Comparison of ENCODE assay signal across 15 mouse cellular contexts in genomic region chr7:24504868-24505267, GRCm38 (mm10). TPM values are rescaled to one million over a fixed set of nuclear protein-coding genes. Genes with fewer than 3 reads are reported as not detected.
DNase-seq lines count a peak whose midpoint lies in the region; ATAC-seq and TF ChIP-seq lines count a peak whose summit lies in the region.
"Had no signal": no experiment of that assay in that cellular context is flagged by ENCODE, and none has a peak within 500 bp of the region (broad histone marks: within the 10 kb centered on the region; RNA-seq: fewer than 3 reads in every experiment).

No protein-coding gene starts in this region.

- intact Hi-C loops in heart, postnatal 36 days (cut with DNase I): loop anchor here (5.0 kb wide), 1 partner anchor 63 kb away; no protein-coding TSS in a partner anchor

- peaks cover 41% of the 10 kb centered on the region for H3K4me1 ChIP-seq in heart, embryonic 15.5 days (replicated peaks)
- peaks cover 47% of the 10 kb centered on the region for H3K4me1 ChIP-seq in embryonic facial prominence, embryonic 13.5 days
- peaks cover 45% of the 10 kb centered on the region for H3K4me1 ChIP-seq in hindbrain, embryonic 12.5 days
- peaks cover 43% of the 10 kb centered on the region for H3K4me1 ChIP-seq in midbrain, embryonic 14.5 days (ENCODE audit: control insufficient read depth, insufficient read depth, low read length)

- 30% methylated on average over 4 of the region's 4 CpGs for WGBS in heart, embryonic 15.5 days
- 13% methylated on average over 4 of the region's 4 CpGs for WGBS in embryonic facial prominence, embryonic 13.5 days
- WGBS in hindbrain, embryonic 12.5 days: 14% methylated on average over 4 of the region's 4 CpGs
- 23% methylated on average over 4 of the region's 4 CpGs for WGBS in midbrain, embryonic 14.5 days

- no peaks in the 10 kb centered on the region for H3K9me3 ChIP-seq in heart, embryonic 15.5 days (replicated peaks)
- H3K9me3 ChIP-seq in embryonic facial prominence, embryonic 13.5 days: 0 out of 2 replicates have a peak, but pooled peaks cover 3% of the 10 kb centered on the region
- no peaks in the 10 kb centered on the region for H3K9me3 ChIP-seq in hindbrain, embryonic 12.5 days (replicated peaks)
- H3K9me3 ChIP-seq in midbrain, embryonic 14.5 days (ENCODE audit: control insufficient read depth, low read length): no peaks in the 10 kb centered on the region

- no peak overlapping the region for H3K4me2 ChIP-seq in heart, embryonic 15.5 days
- H3K4me2 ChIP-seq in embryonic facial prominence, embryonic 13.5 days: 0 out of 2 replicates have a peak overlapping the region, but pooled peaks have one; percentile 40
- H3K4me2 ChIP-seq in hindbrain, embryonic 12.5 days (replicated peaks): no peak overlapping the region
- peak overlapping the region; percentile 75; the same call in 1 of the 2 replicates for H3K4me2 ChIP-seq in midbrain, embryonic 14.5 days (ENCODE audit: low read length)

- no peak for ATAC-seq in heart, embryonic 15.5 days (replicated peaks; ENCODE audit: insufficient number of reproducible peaks, insufficient read depth, low FRiP score, low read depth)
- no peak for ATAC-seq in embryonic facial prominence, embryonic 13.5 days (ENCODE audit: insufficient number of reproducible peaks, insufficient read depth, low FRiP score, low TSS enrichment, low read depth)
- ATAC-seq in hindbrain, embryonic 12.5 days (ENCODE audit: low FRiP score): no peak
- no peak for ATAC-seq in midbrain, embryonic 14.5 days (ENCODE audit: low FRiP score, low TSS enrichment)

- peak overlapping the region; percentile 99 for H3K27ac ChIP-seq in heart, embryonic 15.5 days
- no peak overlapping the region for H3K27ac ChIP-seq in embryonic facial prominence, embryonic 13.5 days
- peak overlapping the region; percentile 99 for H3K27ac ChIP-seq in hindbrain, embryonic 12.5 days
- peak overlapping the region; percentile 100 for H3K27ac ChIP-seq in midbrain, embryonic 14.5 days (replicated peaks; ENCODE audit: low read depth, low read length)
- no peak overlapping the region for H3K27ac ChIP-seq in layer of hippocampus, adult 2 months

- H3K4me3 ChIP-seq in heart, embryonic 15.5 days: no peak overlapping the region
- no peak overlapping the region for H3K4me3 ChIP-seq in embryonic facial prominence, embryonic 13.5 days
- H3K4me3 ChIP-seq in hindbrain, embryonic 12.5 days: no peak overlapping the region
- H3K4me3 ChIP-seq in midbrain, embryonic 14.5 days (replicated peaks; ENCODE audit: low read depth, low read length): no peak overlapping the region
- H3K4me3 ChIP-seq in layer of hippocampus, adult 2 months: no peak overlapping the region
- H3K4me3 ChIP-seq: megakaryocyte, embryonic 14.5 days had no signal

- no peaks in the 10 kb centered on the region for H3K36me3 ChIP-seq in heart, embryonic 15.5 days
- 0 out of 2 replicates have a peak, but pooled peaks cover 8% of the 10 kb centered on the region for H3K36me3 ChIP-seq in embryonic facial prominence, embryonic 13.5 days
- peaks cover 29% of the 10 kb centered on the region for H3K36me3 ChIP-seq in hindbrain, embryonic 12.5 days
- peaks cover 45% of the 10 kb centered on the region for H3K36me3 ChIP-seq in midbrain, embryonic 14.5 days (ENCODE audit: control insufficient read depth, insufficient read depth, low read length)

- DNase-seq in heart, postnatal 36 days: no peak
- DNase-seq in midbrain, embryonic 14.5 days: no peak
- no peak for DNase-seq in thymus, postnatal 36 days
- no peak for DNase-seq in layer of hippocampus, adult 2 months (ENCODE audit: low spot score in 2 of 2)
- DNase-seq in layer of hippocampus, adult 9-10 months (ENCODE audit: low spot score): no peak
- DNase-seq: kidney, adult 11 months had no signal

- no peak overlapping the region for H3K9ac ChIP-seq in heart, embryonic 15.5 days
- no peak overlapping the region for H3K9ac ChIP-seq in embryonic facial prominence, embryonic 13.5 days
- peak overlapping the region; percentile 32; the same call in 1 of the 2 replicates for H3K9ac ChIP-seq in hindbrain, embryonic 12.5 days
- H3K9ac ChIP-seq in midbrain, embryonic 14.5 days (replicated peaks; ENCODE audit: low read length): no peak overlapping the region

- H3K27me3 ChIP-seq in heart, embryonic 15.5 days: peaks cover 36% of the 10 kb centered on the region
- peaks cover 22% of the 10 kb centered on the region for H3K27me3 ChIP-seq in embryonic facial prominence, embryonic 13.5 days
- peaks cover 10% of the 10 kb centered on the region; the same call in 1 of the 2 replicates for H3K27me3 ChIP-seq in hindbrain, embryonic 12.5 days
- no peaks in the 10 kb centered on the region for H3K27me3 ChIP-seq in midbrain, embryonic 14.5 days (ENCODE audit: control insufficient read depth, insufficient read depth, low read length)

- TF ChIP-seq CTCF in layer of hippocampus, adult 2 months (conservative IDR thresholded peaks at IDR 0.05): no peak

RNA-seq across cellular contexts. Expression of gene Zfp428, which starts 1.9 kb away (rescaled TPM):
- polyA plus RNA-seq in heart, embryonic 15.5 days (2015; fragmentation: Nextera tagmentation; extraction: Ambion mirVana): 37.5 and 40.8 TPM in 2 replicates
- 10 to 100 TPM; 11.5 to 13.8 TPM for total RNA-seq in heart, postnatal 36 days (2021)
- 95.8 and 96.3 TPM in 2 replicates for polyA plus RNA-seq in embryonic facial prominence, embryonic 13.5 days (2015; fragmentation: Nextera tagmentation; extraction: Ambion mirVana)
- polyA plus RNA-seq in hindbrain, embryonic 12.5 days (2016; fragmentation: Nextera tagmentation; extraction: Ambion mirVana): 155 and 160 TPM in 2 replicates
- 216 and 303 TPM in 2 replicates for polyA plus RNA-seq in midbrain, embryonic 14.5 days (2014; fragmentation: Nextera tagmentation; extraction: Ambion mirVana)
- 10 to 100 TPM; 32.6 to 41.6 TPM for total RNA-seq in layer of hippocampus, adult 2 months (2021)

RNA-seq across cellular contexts. Expression of gene AC161166.1, which starts 7.4 kb away (rescaled TPM):
- 0.25 and 0.29 TPM in 2 replicates for polyA plus RNA-seq in heart, embryonic 15.5 days (2015; fragmentation: Nextera tagmentation; extraction: Ambion mirVana)
- total RNA-seq in heart, postnatal 36 days (2021): not detected
- 0.53 and 0.89 TPM in 2 replicates for polyA plus RNA-seq in embryonic facial prominence, embryonic 13.5 days (2015; fragmentation: Nextera tagmentation; extraction: Ambion mirVana)
- polyA plus RNA-seq in hindbrain, embryonic 12.5 days (2016; fragmentation: Nextera tagmentation; extraction: Ambion mirVana): 1.9 TPM in 2 replicates
- polyA plus RNA-seq in midbrain, embryonic 14.5 days (2014; fragmentation: Nextera tagmentation; extraction: Ambion mirVana): 0.93 and 1.8 TPM in 2 replicates
- not detected for total RNA-seq in layer of hippocampus, adult 2 months (2021)
- total RNA-seq: gastrocnemius, adult 18-20 months; layer of hippocampus, adult 8-10 months had no signal
- polyA plus RNA-seq: liver, embryonic 16.5 days had no signal

RNA-seq across cellular contexts. Expression of gene Cadm4, which starts 23.0 kb away (rescaled TPM):
- 1.3 and 2.0 TPM in 2 replicates for polyA plus RNA-seq in heart, embryonic 15.5 days (2015; fragmentation: Nextera tagmentation; extraction: Ambion mirVana)
- 10 to 100 TPM; 13.1 to 13.6 TPM for total RNA-seq in heart, postnatal 36 days (2021)
- polyA plus RNA-seq in embryonic facial prominence, embryonic 13.5 days (2015; fragmentation: Nextera tagmentation; extraction: Ambion mirVana): 6.7 and 7.9 TPM in 2 replicates
- polyA plus RNA-seq in hindbrain, embryonic 12.5 days (2016; fragmentation: Nextera tagmentation; extraction: Ambion mirVana): 41.3 and 42.3 TPM in 2 replicates
- 26.2 and 63.4 TPM in 2 replicates for polyA plus RNA-seq in midbrain, embryonic 14.5 days (2014; fragmentation: Nextera tagmentation; extraction: Ambion mirVana)
- 100 to 1,000 TPM; 128 to 132 TPM for total RNA-seq in layer of hippocampus, adult 2 months (2021)

RNA-seq across cellular contexts. Expression of gene Irgq, which starts 25.6 kb away (rescaled TPM):
- polyA plus RNA-seq in heart, embryonic 15.5 days (2015; fragmentation: Nextera tagmentation; extraction: Ambion mirVana): 6.0 and 8.3 TPM in 2 replicates
- total RNA-seq in heart, postnatal 36 days (2021): 10 to 100 TPM; 16.4 to 16.5 TPM
- 9.6 and 10.2 TPM in 2 replicates for polyA plus RNA-seq in embryonic facial prominence, embryonic 13.5 days (2015; fragmentation: Nextera tagmentation; extraction: Ambion mirVana)
- polyA plus RNA-seq in hindbrain, embryonic 12.5 days (2016; fragmentation: Nextera tagmentation; extraction: Ambion mirVana): 29.0 and 34.1 TPM in 2 replicates
- polyA plus RNA-seq in midbrain, embryonic 14.5 days (2014; fragmentation: Nextera tagmentation; extraction: Ambion mirVana): 24.6 and 30.3 TPM in 2 replicates
- total RNA-seq in layer of hippocampus, adult 2 months (2021): 10 to 100 TPM; 61.9 to 63.0 TPM

RNA-seq across cellular contexts. Expression of gene Pinlyp, which starts 41.0 kb away (rescaled TPM):
- polyA plus RNA-seq in heart, embryonic 15.5 days (2015; fragmentation: Nextera tagmentation; extraction: Ambion mirVana): 0.46 TPM in 1 of 2 replicates, not detected in the other
- total RNA-seq in heart, postnatal 36 days (2021): not detected
- polyA plus RNA-seq in embryonic facial prominence, embryonic 13.5 days (2015; fragmentation: Nextera tagmentation; extraction: Ambion mirVana): 0.42 TPM in 1 of 2 replicates, not detected in the other
- not detected in 2 replicates for polyA plus RNA-seq in hindbrain, embryonic 12.5 days (2016; fragmentation: Nextera tagmentation; extraction: Ambion mirVana)
- not detected in 2 replicates for polyA plus RNA-seq in midbrain, embryonic 14.5 days (2014; fragmentation: Nextera tagmentation; extraction: Ambion mirVana)
- not detected for total RNA-seq in layer of hippocampus, adult 2 months (2021)
- total RNA-seq: gastrocnemius, adult 18-20 months had no signal
- polyA plus RNA-seq: embryonic facial prominence, embryonic 11.5 days; heart, embryonic 11.5 days; liver, embryonic 16.5 days had no signal

Comparison
In these comparisons a context has a peak if more than half of its experiments do, and no peak if none do; other contexts are left out.
1. H3K27ac ChIP-seq: peak in heart, embryonic 15.5 days (single experiment), hindbrain, embryonic 12.5 days (single experiment) and midbrain, embryonic 14.5 days (single experiment); none in embryonic facial prominence, embryonic 13.5 days (single experiment) and layer of hippocampus, adult 2 months (single experiment).
2. H3K4me2 ChIP-seq: peak in embryonic facial prominence, embryonic 13.5 days (single experiment) and midbrain, embryonic 14.5 days (single experiment); none in heart, embryonic 15.5 days (single experiment) and hindbrain, embryonic 12.5 days (single experiment).